Mouse (Mus musculus) heart, postnatal 14 days (tissue): ENCODE measurements around the gene Rph3al. TPM values are rescaled to one million over a fixed set of nuclear protein-coding genes. Genes with fewer than 3 reads are reported as not detected.

ENCODE experiments used
- DNase-seq, 2 experiments: peaks; one replicate each; pipeline ENCODE4 v3.0.0; 2021 to 2022
- intact Hi-C: fragments of 180-260 bp; cut with DNase I; formaldehyde crosslinking; loops from one replicate; pipeline ENCODE4 v1.15.1; 2025
- total RNA-seq, 2 experiments: library from RNA; stranded (reverse); gene quantifications; 2 replicates each; pipeline ENCODE4 v1.2.3; 2021

The Rph3al gene
- total RNA-seq, 2 experiments from 2014 or later = 12.8 to 16.6 TPM

GRCm38 (mm10) chr11:75870386-75870785 is 67.8 kb downstream of the Rph3al start:
- intact Hi-C loops = no loop called here
- no peak for DNase-seq

- intact Hi-C loops = no loop called here
- DNase-seq = no peak
Observed at GRCm38 (mm10) chr11:75869898-75870297, 68.3 kb downstream of the Rph3al start.

- intact Hi-C loops = no loop called here
- DNase-seq = no peak
Observed at GRCm38 (mm10) chr11:75866861-75867260, 71.4 kb downstream of the Rph3al start.

GRCm38 (mm10) chr11:75865859-75866258 is 72.4 kb downstream of the Rph3al start:
- intact Hi-C loops = no loop called here

GRCm38 (mm10) chr11:75865253-75865619 is 73.0 kb downstream of the Rph3al start:
- intact Hi-C loops = no loop called here
- no peak for DNase-seq

More at GRCm38 (mm10) chr11:75865859-75866258, 72.4 kb downstream of the Rph3al start:
- no peak for DNase-seq

GRCm38 (mm10) chr11:75864529-75865252 is 73.5 kb downstream of the Rph3al start:
- intact Hi-C loops = no loop called here
- no peak for DNase-seq

GRCm38 (mm10) chr11:75862466-75862865 is 75.8 kb downstream of the Rph3al start:
- intact Hi-C loops = no loop called here
- no peak for DNase-seq

- no peak for DNase-seq
- intact Hi-C loops = no loop called here
Observed at GRCm38 (mm10) chr11:75861653-75862052, 76.6 kb downstream of the Rph3al start.

GRCm38 (mm10) chr11:75861213-75861612 is 77.0 kb downstream of the Rph3al start:
- DNase-seq = no peak
- intact Hi-C loops = no loop called here

GRCm38 (mm10) chr11:75859460-75859859 is 78.8 kb downstream of the Rph3al start:
- no peak for DNase-seq
- intact Hi-C loops = no loop called here

- intact Hi-C loops = no loop called here
Observed at GRCm38 (mm10) chr11:75858975-75859374, 79.3 kb downstream of the Rph3al start.

GRCm38 (mm10) chr11:75857781-75858180 is 80.4 kb downstream of the Rph3al start:
- intact Hi-C loops = no loop called here
- no peak for DNase-seq

More at GRCm38 (mm10) chr11:75858975-75859374, 79.3 kb downstream of the Rph3al start:
- no peak for DNase-seq

GRCm38 (mm10) chr11:75854327-75854726 is 83.9 kb downstream of the Rph3al start:
- no peak for DNase-seq
- intact Hi-C loops = no loop called here

GRCm38 (mm10) chr11:75853067-75853636 is 85.1 kb downstream of the Rph3al start:
- DNase-seq = no peak
- intact Hi-C loops = no loop called here

- intact Hi-C loops = no loop called here
- peak; percentile 41 to 48 for DNase-seq
Observed at GRCm38 (mm10) chr11:75852485-75852884, 85.7 kb downstream of the Rph3al start.

GRCm38 (mm10) chr11:75849552-75849951 is 88.7 kb downstream of the Rph3al start:
- intact Hi-C loops = no loop called here
- no peak for DNase-seq

- intact Hi-C loops = no loop called here
- DNase-seq = no peak
Observed at GRCm38 (mm10) chr11:75846589-75846988, 91.6 kb downstream of the Rph3al start.

- DNase-seq = no peak
- intact Hi-C loops = no loop called here
Observed at GRCm38 (mm10) chr11:75845675-75846074, 92.6 kb downstream of the Rph3al start.

GRCm38 (mm10) chr11:75842904-75843619 is 95.2 kb downstream of the Rph3al start:
- intact Hi-C loops = no loop called here
- no peak for DNase-seq

GRCm38 (mm10) chr11:75841503-75841902 is 96.7 kb downstream of the Rph3al start:
- intact Hi-C loops = no loop called here
- DNase-seq = no peak

- intact Hi-C loops = no loop called here
- DNase-seq = no peak
Observed at GRCm38 (mm10) chr11:75839536-75840430, 98.4 kb downstream of the Rph3al start.
